Mouse (Mus musculus) thymus, postnatal 4 days (tissue): ENCODE measurements around the gene Sema3f.

Source experiments
- DNase-seq: peaks from one replicate; pipeline ENCODE4 v3.0.0; 2021

The Sema3f gene

DNA sequence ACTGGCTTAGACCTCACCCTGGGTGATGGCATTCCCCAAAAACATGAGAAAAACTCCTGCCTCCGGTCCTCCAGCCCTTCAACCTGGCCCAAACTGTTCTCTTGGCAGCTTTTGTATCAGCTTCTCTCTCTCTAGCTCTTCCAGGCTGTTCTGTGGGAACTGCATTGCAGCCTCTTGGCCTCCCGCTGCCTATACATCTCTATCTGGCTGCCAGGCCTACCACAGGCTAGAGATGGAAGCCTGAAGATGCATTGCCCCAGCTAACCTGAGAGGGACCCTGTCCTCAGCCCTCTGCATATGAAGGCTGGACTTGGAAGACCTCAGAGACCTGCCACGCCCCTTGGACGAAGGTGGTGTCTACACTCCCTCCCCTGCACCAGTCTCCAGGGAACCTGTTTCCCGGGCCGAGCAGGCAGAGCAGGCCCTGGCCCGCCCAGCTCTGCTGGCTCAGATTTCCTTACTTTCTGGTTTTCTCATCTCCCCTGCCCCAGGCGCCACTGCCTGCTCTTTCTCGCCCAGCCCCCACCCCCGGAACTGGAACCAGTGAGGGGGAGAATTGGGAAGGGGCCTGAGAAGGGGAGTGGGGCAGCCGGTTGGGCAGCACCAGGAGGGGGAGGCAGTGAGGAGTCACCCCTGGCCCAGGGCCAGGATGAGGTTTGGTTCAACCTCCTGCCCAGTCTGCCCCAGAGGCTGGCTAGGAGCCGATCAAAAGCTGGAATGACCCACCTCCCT, 4.1 kb upstream of the Sema3f start:
- DNase-seq: no peak

DNA sequence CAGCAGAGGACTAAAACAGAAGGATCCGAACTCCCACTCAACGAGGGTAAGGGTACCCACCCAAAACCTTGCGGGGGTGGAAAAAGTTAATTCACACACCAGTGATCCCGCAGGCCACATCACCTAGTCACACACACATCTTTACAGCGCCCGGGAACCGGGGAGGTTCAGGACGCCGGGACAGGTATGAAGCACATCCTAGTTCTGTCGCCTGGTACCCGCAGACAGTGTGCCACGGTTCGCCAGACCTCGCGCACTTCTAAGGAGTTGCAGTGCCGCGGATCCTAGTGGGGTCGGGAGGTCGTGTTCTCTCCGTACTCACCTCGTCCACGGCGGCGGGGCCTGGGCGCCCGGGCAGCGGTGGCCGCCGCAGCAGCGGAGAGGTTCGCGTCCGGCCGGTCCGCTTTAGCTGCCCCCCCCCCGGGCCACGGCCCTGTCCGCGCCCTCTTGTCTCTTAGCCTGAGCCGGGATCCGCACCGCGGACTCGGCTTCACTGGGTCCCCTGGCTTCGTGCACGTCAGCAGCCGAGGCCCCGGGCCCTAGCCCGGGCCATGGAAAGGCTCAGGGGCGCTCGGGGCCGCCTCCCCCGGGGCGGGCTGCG, 1.1 kb downstream of the Sema3f start:
- peak; percentile 61 for DNase-seq

DNA sequence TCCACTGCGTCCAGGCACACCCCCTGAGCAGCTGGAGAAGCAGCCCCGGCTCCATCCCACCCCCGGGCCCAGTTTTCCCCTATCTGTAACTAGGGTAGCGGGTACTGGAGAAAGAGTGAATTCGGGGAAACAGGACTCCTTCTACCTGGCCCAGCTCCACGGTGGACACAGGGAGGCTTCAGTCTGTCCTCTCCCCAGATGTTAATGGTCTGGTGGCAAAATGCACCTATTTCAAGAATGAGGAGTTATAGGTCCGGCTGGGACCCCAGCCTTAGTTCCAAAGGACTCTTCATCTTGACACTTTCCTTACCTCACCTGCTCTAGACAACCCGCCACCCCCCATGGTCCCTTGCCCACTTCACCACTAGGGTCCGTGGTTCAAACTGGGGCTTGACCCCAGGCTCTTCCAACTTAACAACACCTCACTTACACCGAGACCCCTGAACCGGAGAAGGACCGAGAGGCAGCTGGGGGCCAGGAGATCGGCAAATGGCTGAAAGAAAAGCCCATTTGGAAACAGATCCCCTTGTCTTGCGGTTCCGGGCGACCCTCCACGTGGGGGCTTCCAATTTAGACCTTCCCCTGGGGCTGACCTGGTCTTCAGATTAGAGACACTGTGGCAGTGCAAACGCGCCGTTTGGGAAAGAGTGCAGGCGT, 1.7 kb downstream of the Sema3f start:
- DNase-seq: no peak

DNA sequence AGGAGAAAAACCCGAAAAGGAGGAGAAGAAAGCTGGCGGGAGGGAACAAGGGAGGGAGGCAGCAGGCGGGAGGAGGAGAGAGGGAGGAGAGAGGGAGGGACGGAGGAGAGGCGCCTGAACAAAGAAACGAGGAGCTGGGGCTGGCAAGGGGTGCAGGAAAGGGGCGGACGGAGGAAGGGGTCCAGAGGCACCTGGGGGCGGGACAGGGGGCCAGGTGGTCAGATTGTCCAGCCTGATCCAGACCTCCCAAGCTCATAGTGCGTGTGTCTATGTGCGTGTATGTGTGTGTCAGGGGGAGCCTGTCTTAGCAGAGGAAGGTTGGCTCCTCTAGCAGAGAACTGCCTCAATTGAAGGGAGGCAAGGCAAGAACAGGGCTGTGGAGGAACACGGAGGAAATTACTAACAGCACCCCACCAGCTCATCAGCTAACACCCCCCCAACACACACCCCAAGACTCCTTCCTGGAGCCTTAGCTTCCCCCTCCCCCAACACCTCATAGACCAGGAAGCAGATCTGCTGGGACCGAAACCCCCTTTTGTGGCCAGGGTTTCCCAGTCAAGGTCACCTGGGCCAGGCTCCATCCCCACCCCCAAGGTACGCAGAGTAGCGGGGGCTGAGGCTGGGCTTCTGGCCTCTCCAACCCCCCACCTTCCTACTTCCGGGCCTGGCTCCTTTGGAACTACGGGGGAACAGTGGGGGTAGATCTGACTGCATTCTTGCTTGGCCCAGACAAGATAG, 2.4 kb downstream of the Sema3f start:
- DNase-seq: no peak

DNA sequence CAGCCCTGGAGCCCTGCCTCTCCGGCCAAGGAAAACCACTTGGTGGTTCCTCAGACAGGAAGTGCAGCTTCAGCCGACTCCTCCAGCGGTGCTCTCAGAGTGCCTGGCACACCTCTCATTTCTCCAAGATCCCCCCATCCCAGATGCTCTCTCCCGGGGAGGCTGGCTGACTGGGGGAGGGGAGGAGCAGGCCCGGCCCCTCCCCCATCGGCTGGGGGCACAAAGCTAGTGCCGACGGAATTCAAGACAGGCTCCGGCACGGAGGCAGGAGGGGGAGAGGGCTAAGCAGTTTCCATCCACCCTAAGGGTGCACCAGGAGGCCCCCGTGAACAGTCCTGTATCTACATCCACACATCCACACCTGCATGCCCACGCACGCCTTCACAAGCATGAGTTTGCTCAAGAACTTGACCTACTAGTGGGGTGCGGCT, 3.5 kb downstream of the Sema3f start:
- DNase-seq: no peak

DNA sequence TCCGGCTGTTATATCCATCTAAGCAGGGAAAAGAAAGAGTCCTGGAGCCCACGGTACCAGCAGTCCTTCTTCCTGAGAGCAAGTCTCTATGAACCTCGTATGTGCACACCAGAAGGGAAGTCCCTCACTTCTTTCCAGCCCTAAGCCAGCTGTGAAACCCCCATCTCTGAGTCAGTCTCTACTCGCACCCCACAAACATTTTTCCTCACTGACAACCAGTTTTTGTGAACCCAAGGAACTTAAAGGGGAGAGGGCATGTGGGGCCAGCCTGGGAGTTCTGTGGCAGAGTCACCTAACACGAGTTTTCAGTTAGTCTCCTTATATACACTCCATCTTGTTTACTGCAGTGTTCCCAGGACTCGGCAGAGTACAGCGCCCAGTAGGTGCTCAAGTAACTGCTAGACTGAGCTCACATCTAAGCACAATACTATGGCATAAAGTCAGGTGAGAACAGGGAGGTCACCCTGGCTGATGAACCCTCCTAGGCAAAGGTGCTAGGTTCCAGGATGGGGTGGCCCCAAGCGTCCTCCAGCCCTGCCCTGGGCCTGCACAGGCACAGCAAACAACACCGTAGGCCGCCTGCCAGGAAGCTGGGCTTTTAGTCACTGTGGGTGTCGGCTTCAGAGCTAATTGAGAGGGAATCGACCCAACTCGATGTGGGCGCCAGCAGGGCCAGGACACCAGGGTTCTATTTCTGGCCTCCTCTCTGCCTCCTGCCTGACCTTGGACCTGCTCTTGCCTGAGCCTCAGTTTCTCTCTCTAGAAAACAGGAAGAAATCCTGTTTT, 6.7 kb downstream of the Sema3f start:
- DNase-seq: no peak

DNA sequence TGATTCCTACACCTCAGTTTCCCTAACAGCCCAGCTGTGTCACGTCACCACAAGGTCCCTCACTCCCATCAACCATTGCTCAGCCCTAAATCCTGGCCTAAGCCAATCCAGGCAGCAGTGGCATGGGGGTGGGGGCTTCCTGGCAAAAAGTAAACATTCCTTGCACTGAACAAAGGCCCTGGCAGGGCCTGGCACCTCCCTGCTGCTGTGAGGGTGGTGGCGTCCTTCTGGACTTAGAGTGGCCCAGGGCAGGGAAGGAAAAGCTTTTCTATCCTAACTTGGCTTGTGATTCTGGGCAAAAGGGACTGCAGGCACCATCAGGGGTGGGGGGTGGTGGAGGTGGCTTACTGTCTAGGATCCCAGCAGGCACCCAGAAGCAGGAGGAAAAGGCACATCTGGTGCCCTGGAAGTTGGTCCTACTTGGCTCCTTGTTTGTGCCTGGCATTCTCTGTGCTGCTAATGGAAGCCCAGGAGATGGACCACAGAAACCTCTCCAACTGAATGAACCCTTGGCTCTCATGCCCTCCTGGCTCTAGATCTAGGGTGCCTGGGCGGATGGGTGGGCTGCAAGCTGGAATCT, 7.6 kb downstream of the Sema3f start:
- no peak for DNase-seq

DNA sequence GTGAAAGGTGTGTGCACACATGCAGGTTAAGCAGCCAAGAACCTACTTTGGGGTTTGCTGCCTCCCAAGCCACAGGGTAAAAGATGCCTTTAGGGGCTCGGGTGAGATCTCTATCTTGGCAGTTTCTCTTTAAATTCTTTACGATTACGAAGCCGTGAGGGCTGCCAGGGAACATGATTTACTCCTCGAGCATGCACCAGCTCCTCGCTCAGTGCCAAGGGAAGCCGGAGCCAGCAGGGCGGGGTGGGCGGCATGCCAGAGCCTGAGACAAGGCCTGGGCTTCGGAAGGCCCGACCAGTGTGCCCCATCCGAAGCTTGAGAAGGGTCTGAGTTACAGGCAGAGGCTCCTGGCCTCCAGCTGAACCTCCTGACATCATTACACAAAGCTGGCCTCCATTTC, 8.7 kb downstream of the Sema3f start:
- DNase-seq: no peak

DNA sequence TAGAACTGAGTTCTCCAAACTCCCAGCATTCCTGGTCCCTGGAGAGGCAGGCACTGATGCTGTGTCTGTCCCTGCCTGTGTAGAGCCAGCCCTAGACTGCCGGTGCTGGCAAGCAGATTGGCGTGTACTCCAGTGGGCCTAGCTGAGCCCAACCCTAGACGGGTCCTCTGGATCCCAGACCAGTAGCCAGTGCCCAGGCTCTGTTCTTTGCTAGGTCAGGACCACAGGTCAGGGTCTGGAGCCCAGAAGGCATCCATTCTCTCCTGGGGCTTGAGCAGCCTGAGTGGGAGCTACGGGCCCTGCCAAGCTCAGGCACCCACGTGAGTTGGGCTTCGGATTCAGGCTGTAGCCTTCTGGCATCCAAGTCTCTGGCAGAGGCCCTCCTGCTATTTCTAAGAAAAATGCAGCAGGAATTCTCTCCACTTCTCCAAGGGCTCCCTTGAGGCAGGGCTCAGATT, 10.1 kb downstream of the Sema3f start:
- no peak for DNase-seq

DNA sequence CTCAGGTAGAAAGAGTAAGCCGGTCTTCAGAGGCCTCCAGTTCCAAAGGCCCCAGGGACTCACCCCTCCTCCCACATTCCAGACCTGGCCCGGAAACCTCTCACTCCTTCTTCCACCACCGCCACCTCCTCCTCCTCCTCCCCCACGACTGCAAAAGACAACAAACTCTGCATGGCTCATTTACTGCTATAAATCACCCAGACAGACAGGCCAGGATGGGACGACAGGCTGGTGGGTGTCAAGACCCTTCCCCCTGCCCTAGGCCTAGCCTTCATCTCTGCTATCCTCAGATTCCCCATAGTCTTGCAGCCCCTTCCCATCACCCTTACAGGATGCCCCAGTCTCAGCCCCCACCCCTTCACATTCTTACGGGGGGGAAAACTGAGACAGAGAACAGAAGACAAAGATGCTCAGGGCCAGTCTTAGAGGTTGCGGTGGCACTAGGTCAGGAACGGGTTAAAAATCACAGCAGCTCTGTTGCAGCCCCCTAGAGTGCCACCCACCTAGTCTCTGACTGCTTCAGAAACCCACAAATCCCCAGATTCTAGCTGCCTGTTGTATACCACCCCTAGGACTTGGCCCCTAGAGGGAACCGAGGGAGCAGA, 10.8 kb downstream of the Sema3f start:
- DNase-seq: no peak

DNA sequence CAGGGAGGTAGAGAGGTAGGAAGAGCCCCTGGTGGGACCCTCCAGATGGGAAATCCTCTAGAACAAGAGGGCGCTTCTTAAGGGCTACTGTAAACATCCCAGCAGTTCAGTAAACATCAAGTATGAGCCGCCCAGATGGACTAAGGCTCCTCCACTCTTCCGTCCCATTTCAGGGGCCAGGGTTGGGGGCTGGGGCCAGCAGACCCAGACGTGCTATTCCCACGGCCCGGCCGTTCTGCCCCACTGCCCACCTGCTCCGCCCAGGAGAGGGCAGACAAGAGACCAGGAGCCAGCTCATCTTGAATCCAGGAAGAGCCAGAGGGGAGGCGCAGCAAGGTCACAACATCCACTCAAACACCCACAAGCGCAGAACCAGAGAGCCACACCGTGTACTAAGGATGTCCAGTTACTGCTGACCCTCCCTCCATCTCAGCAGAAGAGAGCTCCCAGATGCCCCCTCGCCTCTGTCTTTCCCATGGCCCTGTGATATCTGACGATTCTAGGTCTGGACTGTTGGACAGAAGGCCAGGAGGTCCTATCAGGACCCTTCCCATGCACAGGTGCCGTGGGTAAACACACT, 11.6 kb downstream of the Sema3f start:
- no peak for DNase-seq

DNA sequence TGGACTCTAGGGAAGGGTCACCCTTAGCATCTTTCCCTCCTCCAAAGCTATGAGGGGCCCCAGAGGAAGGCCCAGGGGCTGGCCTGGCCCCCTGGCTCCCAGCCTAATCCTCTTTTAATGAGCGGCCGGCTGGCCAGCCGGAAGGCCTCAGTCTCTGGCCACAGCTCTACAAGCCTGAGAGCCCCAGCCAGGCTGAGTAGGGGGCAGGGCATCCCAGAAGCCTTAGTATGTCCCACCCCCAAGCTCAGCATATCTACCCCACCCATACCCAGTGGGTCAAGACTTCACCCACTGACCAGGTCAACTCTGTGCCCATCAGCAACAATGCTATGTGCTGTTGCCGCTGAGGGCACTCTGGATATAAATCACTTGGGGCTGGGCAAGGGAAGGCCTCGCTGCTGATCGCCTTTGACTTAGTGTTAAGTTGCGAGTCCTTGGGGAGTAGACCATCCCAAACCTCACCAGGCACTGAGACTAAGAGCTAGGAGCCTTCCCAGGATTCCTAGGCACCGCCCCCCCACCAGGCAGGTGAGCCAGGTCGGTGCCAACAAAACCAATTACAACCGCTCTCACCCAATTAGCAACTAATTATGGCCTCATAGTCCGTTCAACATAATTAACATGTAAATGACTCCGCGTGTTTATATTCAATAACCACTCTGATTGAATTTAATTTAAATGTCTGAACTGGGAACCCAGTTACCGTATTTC, 12.3 kb downstream of the Sema3f start:
- DNase-seq: no peak

DNA sequence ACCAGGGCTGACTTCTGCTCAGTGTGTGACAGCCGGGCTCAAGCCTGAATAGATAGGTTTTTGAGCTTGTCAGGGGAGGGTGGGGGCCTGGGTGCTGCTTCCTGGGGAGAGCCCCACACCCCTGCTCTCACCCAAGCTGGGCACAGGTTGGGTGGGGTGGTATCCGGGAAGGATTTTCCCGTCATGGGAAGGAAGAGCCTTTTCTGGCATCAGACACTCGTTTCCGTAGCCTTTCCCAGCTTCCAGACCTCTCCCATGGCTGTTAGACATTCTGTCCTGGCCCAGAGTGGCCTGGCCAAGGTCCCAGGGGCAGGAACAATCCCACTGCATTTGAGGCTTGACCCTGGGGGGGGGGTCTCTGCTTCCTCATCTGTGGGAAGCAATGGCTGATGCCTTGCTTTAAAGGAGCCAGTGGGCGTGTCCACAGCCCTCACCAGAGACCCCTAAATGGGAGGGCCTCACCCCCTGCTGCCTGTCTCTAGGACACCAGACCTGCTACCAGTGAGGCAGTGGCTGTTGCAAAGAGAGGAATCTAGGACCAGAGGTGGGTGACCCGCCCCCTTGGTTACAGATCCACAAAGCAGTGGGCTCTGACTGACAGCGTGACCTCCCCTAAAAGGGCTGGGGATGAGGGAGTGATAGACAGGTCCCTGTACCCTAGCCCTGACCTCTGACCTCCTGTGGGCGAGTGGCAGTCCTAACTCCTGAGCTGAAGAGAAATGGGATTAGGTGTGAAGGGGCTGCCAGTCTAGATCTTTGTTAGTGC, 13.2 kb downstream of the Sema3f start:
- DNase-seq: no peak

DNA sequence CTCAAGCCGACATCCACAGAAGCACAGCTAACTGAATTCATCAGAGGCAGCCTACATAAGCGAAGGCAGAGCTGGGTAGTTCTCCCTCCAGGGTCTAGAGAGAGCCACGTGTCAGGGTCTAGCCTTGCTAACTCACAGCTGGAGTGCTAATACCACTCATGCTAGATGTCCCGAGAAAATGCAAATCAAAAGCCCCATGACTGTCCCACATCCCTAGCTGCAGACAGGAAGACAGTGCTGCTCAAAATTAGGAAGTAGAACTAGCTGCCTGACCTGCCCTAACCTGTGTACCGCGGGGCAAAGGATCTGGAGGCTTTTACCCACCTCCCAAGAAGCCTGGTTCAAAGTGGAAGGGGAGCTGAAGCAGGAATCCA, 14.2 kb downstream of the Sema3f start:
- no peak for DNase-seq

DNA sequence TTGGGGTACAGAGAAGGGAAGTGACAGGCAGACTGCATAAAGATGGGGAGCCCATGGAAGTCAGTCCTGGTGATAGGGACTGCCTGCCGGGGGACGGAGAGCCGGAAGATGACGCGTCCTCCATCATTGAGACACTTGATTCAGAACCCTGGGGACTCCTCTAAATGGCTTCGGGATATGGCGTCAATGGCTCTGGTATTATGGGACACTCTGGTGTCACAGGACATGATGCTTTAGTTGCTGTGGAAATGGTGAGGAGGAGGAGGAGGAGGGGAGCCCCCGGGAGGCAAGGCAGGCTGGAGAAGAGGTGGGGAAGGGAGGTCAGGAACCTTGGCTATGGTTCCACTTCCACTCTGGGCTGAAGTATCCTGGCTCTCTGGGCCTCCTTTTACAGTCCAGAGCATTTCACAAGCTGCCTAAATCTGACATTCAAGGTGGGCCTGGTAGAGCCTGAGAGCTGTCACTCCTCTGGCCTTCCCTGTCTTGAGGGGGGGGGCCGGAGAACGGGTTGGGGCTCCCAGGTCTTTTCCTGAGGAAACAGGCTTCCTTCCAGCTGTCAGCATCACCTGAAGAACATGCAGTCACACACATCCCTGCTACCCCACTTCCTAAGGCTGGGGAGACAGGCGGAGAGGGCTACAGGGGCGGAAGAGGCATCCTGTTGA, 14.7 kb downstream of the Sema3f start:
- DNase-seq: no peak

DNA sequence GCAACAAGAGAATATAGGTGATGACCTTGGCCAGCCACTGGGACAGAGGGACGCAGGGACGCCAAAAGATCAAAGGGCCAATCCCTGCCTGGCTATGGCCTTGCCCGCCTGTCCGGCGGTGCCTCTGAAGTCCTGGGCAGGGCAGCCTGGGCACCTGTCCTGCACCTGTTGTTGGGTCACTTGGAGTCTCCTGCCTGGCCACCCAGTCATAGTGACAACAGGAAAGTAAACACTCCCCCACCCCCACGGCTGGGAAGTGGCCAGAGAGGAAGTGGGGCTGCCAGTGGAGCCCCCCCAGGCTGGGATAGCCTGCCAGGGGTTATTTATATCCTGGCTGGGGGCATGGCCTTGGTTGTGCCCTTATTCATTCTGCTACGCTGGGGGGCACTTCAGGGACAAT, 15.6 kb downstream of the Sema3f start:
- DNase-seq: no peak

DNA sequence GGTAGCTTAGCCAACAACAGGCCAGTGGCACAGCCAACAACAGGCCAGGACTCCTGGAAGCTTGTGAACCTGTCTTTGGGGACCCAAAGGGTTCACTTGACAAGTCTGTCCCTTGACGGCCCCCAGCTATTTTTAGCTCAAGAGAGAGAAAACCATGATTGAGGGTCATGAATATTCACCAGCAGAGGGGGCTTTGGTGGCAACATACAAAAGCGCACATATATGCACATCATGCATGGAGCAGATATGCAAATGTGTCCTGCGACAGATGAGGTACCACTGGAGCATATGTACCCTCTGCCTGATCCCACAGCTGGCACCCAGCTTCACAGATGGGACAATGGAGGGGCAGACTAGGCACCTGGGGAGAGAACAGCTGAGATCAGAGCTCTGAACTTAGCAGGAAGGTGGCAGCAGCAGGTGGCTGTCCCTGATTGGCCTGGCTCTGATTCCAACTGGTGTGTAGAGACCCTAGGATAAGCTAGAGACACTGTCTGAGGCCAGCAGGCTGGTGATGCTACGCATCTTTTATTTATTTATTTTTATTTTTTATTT, 16.8 kb downstream of the Sema3f start:
- DNase-seq: peak; percentile 24

DNA sequence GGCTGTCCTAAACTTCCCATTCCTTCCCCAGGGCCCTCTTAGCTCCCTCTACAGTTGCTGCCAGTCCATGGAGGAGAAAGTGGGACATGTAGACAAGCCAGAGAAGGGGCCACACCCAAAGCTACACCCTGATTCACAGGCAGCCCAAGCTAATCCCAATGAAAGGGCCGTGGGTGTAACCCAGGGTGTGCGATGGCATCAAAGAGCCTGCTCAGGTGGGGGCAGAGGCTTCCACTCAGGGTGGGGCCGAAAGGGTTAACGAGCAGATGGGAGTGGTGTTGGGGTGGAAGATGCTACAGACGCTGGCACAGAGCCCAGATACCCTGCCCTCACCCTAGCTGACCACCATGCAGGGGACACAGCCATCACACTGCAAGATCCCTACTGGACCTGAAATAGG, 17.5 kb downstream of the Sema3f start:
- no peak for DNase-seq

DNA sequence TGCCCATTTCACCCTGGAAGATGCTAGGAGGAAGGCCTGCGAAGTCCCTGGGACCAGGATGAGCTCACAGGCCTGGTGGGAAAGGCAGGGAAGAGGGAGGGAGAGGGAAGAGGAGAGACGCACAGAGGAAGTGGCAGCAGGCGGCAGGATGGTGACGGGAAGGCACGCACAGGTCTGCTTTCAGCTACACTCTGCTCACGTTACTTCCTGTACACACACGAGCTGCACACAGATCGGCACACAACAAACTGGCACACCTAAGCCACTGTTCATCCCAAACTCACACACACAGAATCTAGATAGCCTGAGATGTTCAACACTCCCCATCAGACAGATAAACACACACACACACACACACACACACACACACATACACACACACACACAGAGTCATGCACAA, 19.9 kb downstream of the Sema3f start:
- peak; percentile 48 for DNase-seq
